Mouse (Mus musculus) midbrain, embryonic 11.5 days (tissue): ENCODE data around the gene Galntl5. TPM values are rescaled to one million over a fixed set of nuclear protein-coding genes. Genes with fewer than 3 reads are reported as not detected.

ENCODE experiments used
- ATAC-seq: fragments of 200-750 bp; cut with Nextera tagmentation; 2 replicates; pipeline ENCODE4 v1.8.0; 2017; ENCODE audit warnings: moderate TSS enrichment, moderate library complexity; ENCODE audit not compliant: low FRiP score
- DNase-seq: peaks from one replicate; pipeline ENCODE4 v3.0.0; 2015; ENCODE audit warnings: low spot score; ENCODE audit errors: missing footprints
- H3K27ac ChIP-seq: fragments of 300-500 bp; sonication (generic); 2 replicates; pipeline ENCODE4 v1.5.1; 2014; ENCODE audit warnings: low read depth, low read length
- H3K27me3 ChIP-seq: fragments of 300-500 bp; sonication (generic); 2 replicates; pipeline ENCODE4 v1.6.1; 2014; ENCODE audit warnings: mild to moderate bottlenecking, low read length, moderate library complexity, mixed read lengths; ENCODE audit not compliant: control insufficient read depth, insufficient read depth
- H3K36me3 ChIP-seq: fragments of 300-500 bp; sonication (generic); 2 replicates; pipeline ENCODE4 v1.6.1; 2014; ENCODE audit warnings: mild to moderate bottlenecking, low read length, moderate library complexity, mixed read lengths; ENCODE audit not compliant: control insufficient read depth, insufficient read depth
- H3K4me1 ChIP-seq: fragments of 300-500 bp; sonication (generic); 2 replicates; pipeline ENCODE4 v1.6.1; 2014; ENCODE audit warnings: low read length; ENCODE audit not compliant: control insufficient read depth, insufficient read depth
- H3K4me2 ChIP-seq: fragments of 300-500 bp; sonication (generic); 2 replicates; pipeline ENCODE4 v1.6.1; 2014; ENCODE audit warnings: mild to moderate bottlenecking, moderate library complexity
- H3K4me3 ChIP-seq: fragments of 300-500 bp; sonication (generic); 2 replicates; pipeline ENCODE4 v1.5.1; 2014; ENCODE audit warnings: low read depth, low read length
- H3K9ac ChIP-seq: fragments of 300-500 bp; sonication (generic); 2 replicates; pipeline ENCODE4 v1.6.1; 2014; ENCODE audit warnings: low read length
- H3K9me3 ChIP-seq: fragments of 300-500 bp; sonication (generic); 2 replicates; pipeline ENCODE4 v1.6.1; 2016; ENCODE audit warnings: low read length; ENCODE audit not compliant: control insufficient read depth
- WGBS: fragments of 180-500 bp; shearing (Covaris S2); extraction: QIAGEN DNeasy Blood & Tissue Kit; methylation state at CpG from one replicate; pipeline ENCODE4 v1.1.7; 2014; 5-methylcytosine and 5-hydroxymethylcytosine counted together
- microRNA-seq: library from miRNA; unstranded; fragments of <30 nt; microRNA quantifications from one replicate; pipeline ENCODE4, GENCODE M21; 2017
- polyA plus RNA-seq: library from polyadenylated mRNA; unstranded; fragments of >200 nt; fragmentation: Nextera tagmentation; extraction: Ambion mirVana; gene quantifications from 2 replicates; pipeline ENCODE4 v1.2.1, GENCODE M21; 2014

Galntl5 gene
- polyA plus RNA-seq, 1 experiment from 2014 or later: not detected

- H3K4me1 ChIP-seq: no peaks in the 10 kb centered on the region
- WGBS: 92% methylated on average over 8 of the region's 8 CpGs
- H3K4me2 ChIP-seq: no peak overlapping the region
- H3K4me3 ChIP-seq: no peak overlapping the region
- H3K36me3 ChIP-seq: peaks cover 12% of the 10 kb centered on the region
- H3K27me3 ChIP-seq: no peaks in the 10 kb centered on the region
- no peaks in the 10 kb centered on the region for H3K9me3 ChIP-seq
- ATAC-seq (no peak), DNase-seq (peak; percentile 57)
- H3K27ac ChIP-seq: no peak overlapping the region
- H3K9ac ChIP-seq: no peak overlapping the region
These were observed 71.7 kb downstream of the Galntl5 start for GRCm38 (mm10) chr5:25252825-25253544.

GRCm38 (mm10) chr5:25254491-25254890 lies 73.2 kb downstream of the Galntl5 start:
- DNase-seq (peak; percentile 53), ATAC-seq (no peak)
- no peaks in the 10 kb centered on the region for H3K4me1 ChIP-seq
- H3K36me3 ChIP-seq: peaks cover 17% of the 10 kb centered on the region
- no peak overlapping the region for H3K9ac ChIP-seq
- H3K4me3 ChIP-seq: no peak overlapping the region
- no peak overlapping the region for H3K27ac ChIP-seq
- H3K27me3 ChIP-seq: no peaks in the 10 kb centered on the region
- WGBS: 94% methylated on average over 4 of the region's 4 CpGs
- no peak overlapping the region for H3K4me2 ChIP-seq
- H3K9me3 ChIP-seq: no peaks in the 10 kb centered on the region

- DNase-seq: peak; percentile 21
- Histone ChIP-seq H3K4me1 (no peaks in the 10 kb centered on the region), H3K9ac (no peak overlapping the region), H3K9me3 (no peaks in the 10 kb centered on the region), H3K27ac (no peak overlapping the region), H3K4me2 (no peak overlapping the region), H3K4me3 (no peak overlapping the region), H3K36me3 (peaks cover 10% of the 10 kb centered on the region), H3K27me3 (no peaks in the 10 kb centered on the region)
- 87% methylated on average over 2 of the region's 2 CpGs for WGBS
- ATAC-seq: no peak
These were observed 75.4 kb downstream of the Galntl5 start for GRCm38 (mm10) chr5:25256686-25257085.

- Histone ChIP-seq H3K9ac (no peak overlapping the region), H3K9me3 (no peaks in the 10 kb centered on the region), H3K4me3 (no peak overlapping the region), H3K36me3 (peaks cover 14% of the 10 kb centered on the region), H3K27me3 (no peaks in the 10 kb centered on the region), H3K4me1 (no peaks in the 10 kb centered on the region), H3K27ac (no peak overlapping the region), H3K4me2 (no peak overlapping the region)
- DNase-seq (peak; percentile 66), ATAC-seq (no peak)
- 90% methylated on average over 6 of the region's 6 CpGs for WGBS
These were observed 80.2 kb downstream of the Galntl5 start for GRCm38 (mm10) chr5:25261452-25261851.

- no peaks in the 10 kb centered on the region for H3K27me3 ChIP-seq
- 88% methylated on average over 7 of the region's 7 CpGs for WGBS
- H3K4me2 ChIP-seq: no peak overlapping the region
- peaks cover 14% of the 10 kb centered on the region for H3K36me3 ChIP-seq
- H3K27ac ChIP-seq: no peak overlapping the region
- ATAC-seq (no peak), DNase-seq (peak; percentile 71)
- H3K4me1 ChIP-seq: no peaks in the 10 kb centered on the region
- no peak overlapping the region for H3K9ac ChIP-seq
- H3K4me3 ChIP-seq: no peak overlapping the region
- H3K9me3 ChIP-seq: no peaks in the 10 kb centered on the region
These were observed 81.0 kb downstream of the Galntl5 start for GRCm38 (mm10) chr5:25262266-25262665.

- Histone ChIP-seq H3K36me3 (peaks cover 9% of the 10 kb centered on the region), H3K4me2 (no peak overlapping the region), H3K4me1 (no peaks in the 10 kb centered on the region), H3K9me3 (no peaks in the 10 kb centered on the region), H3K9ac (no peak overlapping the region), H3K27me3 (no peaks in the 10 kb centered on the region), H3K27ac (no peak overlapping the region), H3K4me3 (no peak overlapping the region)
- ATAC-seq (no peak), DNase-seq (peak; percentile 66)
- 94% methylated on average over 4 of the region's 4 CpGs for WGBS
These were observed 87.1 kb downstream of the Galntl5 start for GRCm38 (mm10) chr5:25268258-25268888.

Small RNA genes lying within 50 kb of the gene (microRNA-seq; reads per million reads assigned to microRNA genes)
- gene Gm26051: not detected

Other genes starting within 250 kb of the Galntl5 start
- gene Prkag2, start 80.8 kb upstream of the Galntl5 start, polyA plus RNA-seq: 59.8 and 62.1 TPM in 2 replicates
- 40.3 and 41.3 TPM in 2 replicates for gene Galnt11, start 40.4 kb downstream of the Galntl5 start, polyA plus RNA-seq
- not detected in 2 replicates for gene E130116L18Rik, start 41.7 kb downstream of the Galntl5 start, polyA plus RNA-seq